Mouse (Mus musculus) testis, adult 2 months (tissue): Measurements from ENCODE around the gene Bud13.

Experiments
- CTCF ChIP-seq: fragments of 200-500 bp; IDR thresholded peaks from 2 replicates; pipeline ENCODE4 v1.5.1; 2012; ENCODE audit warnings: low read depth, mild to moderate bottlenecking, inconsistent platforms, low read length, moderate library complexity; ENCODE audit not compliant: control insufficient read depth, insufficient read depth, insufficient replicate concordance
- POLR2A ChIP-seq: fragments of 200-500 bp; IDR thresholded peaks from 2 replicates; pipeline ENCODE4 v1.6.1; 2012; ENCODE audit warnings: low read depth, mild to moderate bottlenecking, inconsistent platforms, low read length, moderate library complexity; ENCODE audit not compliant: control insufficient read depth

GRCm38 (mm10) chr9:46302142-46302541, 19.3 kb downstream of the Bud13 start:
- TF ChIP-seq CTCF (peak; percentile 78; the same call in 1 of the 2 replicates), POLR2A (no peak)
